Mouse (Mus musculus): ENCODE measurements around the gene Emilin2.

Gene Emilin2

GRCm38 (mm10) chr17:71263136-71263535, 48.6 kb downstream of the Emilin2 start:
- DNase-seq: peak; percentile 11

GRCm38 (mm10) chr17:71260658-71261057, 51.1 kb downstream of the Emilin2 start:
- no peak for DNase-seq

GRCm38 (mm10) chr17:71259727-71260126, 52.1 kb downstream of the Emilin2 start:
- DNase-seq: no peak

- DNase-seq: no peak
Observed at GRCm38 (mm10) chr17:71256806-71257536, 54.8 kb downstream of the Emilin2 start.

- DNase-seq: no peak
Observed at GRCm38 (mm10) chr17:71256068-71256615, 55.6 kb downstream of the Emilin2 start.

GRCm38 (mm10) chr17:71254736-71255135, 57.0 kb downstream of the Emilin2 start:
- DNase-seq: peak; percentile 30

- no peak for DNase-seq
Observed at GRCm38 (mm10) chr17:71254106-71254505, 57.7 kb downstream of the Emilin2 start.

GRCm38 (mm10) chr17:71253391-71253790, 58.4 kb downstream of the Emilin2 start:
- no peak for DNase-seq

- DNase-seq: no peak
Observed at GRCm38 (mm10) chr17:71252101-71252500, 59.7 kb downstream of the Emilin2 start.

GRCm38 (mm10) chr17:71251601-71252001, 60.2 kb downstream of the Emilin2 start:
- no peak for DNase-seq

GRCm38 (mm10) chr17:71250819-71251600, 60.8 kb downstream of the Emilin2 start:
- no peak for DNase-seq

GRCm38 (mm10) chr17:71250046-71250445, 61.7 kb downstream of the Emilin2 start:
- DNase-seq: no peak

- DNase-seq: no peak
Observed at GRCm38 (mm10) chr17:71248963-71249362, 62.8 kb downstream of the Emilin2 start.

GRCm38 (mm10) chr17:71246022-71246421, 65.8 kb downstream of the Emilin2 start:
- no peak for DNase-seq

GRCm38 (mm10) chr17:71245133-71245532, 66.6 kb downstream of the Emilin2 start:
- DNase-seq: no peak

GRCm38 (mm10) chr17:71242666-71243065, 69.1 kb downstream of the Emilin2 start:
- DNase-seq: no peak

- DNase-seq: no peak
Observed at GRCm38 (mm10) chr17:71240811-71241210, 71.0 kb downstream of the Emilin2 start.

GRCm38 (mm10) chr17:71238494-71238893, 73.3 kb downstream of the Emilin2 start:
- no peak for DNase-seq

GRCm38 (mm10) chr17:71235229-71235958, 76.4 kb downstream of the Emilin2 start:
- no peak for DNase-seq

GRCm38 (mm10) chr17:71234041-71234594, 77.7 kb downstream of the Emilin2 start:
- DNase-seq: no peak

GRCm38 (mm10) chr17:71233210-71233609, 78.6 kb downstream of the Emilin2 start:
- DNase-seq: no peak

- DNase-seq: no peak
Observed at GRCm38 (mm10) chr17:71231998-71232397, 79.8 kb downstream of the Emilin2 start.

All from thymus, postnatal 25 days (tissue).